Mouse (Mus musculus) frontal cortex, adult (tissue): ENCODE measurements around the gene Fam216a.
"Not testable (repeated sequence)": the region's sequence is repeated elsewhere in the genome, so short reads cannot be mapped to it uniquely, and the experiment has no call there.

Experiments used
- ATAC-seq: cut with Nextera tagmentation; 2 replicates; pipeline ENCODE4 v1.9.2; 2017; ENCODE audit warnings: mild to moderate bottlenecking, moderate library complexity, mixed read lengths; ENCODE audit not compliant: low TSS enrichment

Fam216a gene

DNA sequence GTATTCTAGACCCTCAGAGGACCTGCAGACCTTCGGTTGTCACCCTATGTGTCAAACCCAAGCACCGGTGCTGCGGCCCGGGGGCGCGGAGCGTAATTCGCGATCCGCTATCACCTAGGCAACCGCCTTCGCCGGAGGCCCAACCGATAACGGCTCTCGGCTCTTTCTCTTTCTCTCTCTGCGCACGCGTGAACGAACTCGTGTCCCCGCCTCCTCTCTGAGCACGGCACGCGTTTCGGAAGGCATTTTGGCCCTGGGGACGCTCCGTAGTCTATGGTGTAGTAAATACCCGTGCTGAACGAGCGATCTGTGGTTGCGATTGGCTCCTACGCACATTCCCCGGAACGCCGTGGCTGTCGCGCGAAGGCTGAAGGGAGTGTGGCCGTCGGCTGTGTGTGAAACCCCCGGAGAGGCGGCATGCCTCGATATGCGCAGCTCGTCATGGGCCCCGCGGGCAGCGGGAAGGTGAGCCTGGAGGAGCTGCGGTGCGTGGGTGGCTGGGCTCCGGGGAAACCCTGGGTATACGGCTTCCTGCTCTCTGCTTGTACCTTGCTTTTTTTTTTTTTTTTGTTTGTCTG, at the start of gene Fam216a:
TSS of gene Fam216a (minus strand) at position 173 of the 578 bp plus-strand sequence.
- ATAC-seq = peak; percentile 93

DNA sequence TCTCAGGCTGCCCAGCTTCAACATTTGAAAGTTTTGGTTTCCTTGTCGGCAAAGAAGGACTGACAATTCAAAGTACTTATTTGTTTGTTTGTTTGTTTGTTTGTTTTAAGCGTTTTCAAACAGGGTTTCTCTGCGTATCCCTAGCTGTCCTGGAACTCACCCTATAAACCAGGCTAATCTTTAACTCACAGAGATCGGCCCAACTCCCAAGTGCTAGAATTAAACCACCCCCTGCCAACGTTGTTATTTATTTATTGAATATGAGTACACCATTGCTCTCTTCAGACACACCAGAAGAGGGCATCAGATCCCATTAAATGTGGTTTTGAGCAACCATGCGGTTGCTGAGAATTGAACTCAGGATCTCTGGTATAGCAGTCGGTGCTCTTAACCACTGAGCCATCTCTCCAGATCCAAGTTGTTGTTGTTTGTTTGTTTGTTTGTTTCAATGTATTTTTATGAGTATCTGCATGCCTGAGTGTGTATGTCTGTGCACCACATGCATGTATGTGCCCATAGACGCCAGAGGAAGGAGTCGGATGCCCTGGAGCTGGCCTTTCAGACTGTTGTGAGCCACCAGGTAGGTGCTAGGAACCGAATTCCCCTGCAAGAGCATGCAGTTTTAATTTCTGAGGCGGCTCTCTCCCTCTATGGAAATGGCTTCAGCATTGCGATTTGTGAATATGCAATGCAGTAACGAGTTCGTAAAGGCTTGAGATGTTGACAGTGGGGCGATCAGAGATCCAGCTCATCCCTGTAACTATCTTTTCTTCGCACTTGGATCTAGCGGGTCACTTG, 49.3 kb upstream of the Fam216a start, which contains the start of gene Anapc7:
TSS of gene Anapc7 (plus strand) at position 423 of the 798 bp plus-strand sequence.
- peak; percentile 41 for ATAC-seq

DNA sequence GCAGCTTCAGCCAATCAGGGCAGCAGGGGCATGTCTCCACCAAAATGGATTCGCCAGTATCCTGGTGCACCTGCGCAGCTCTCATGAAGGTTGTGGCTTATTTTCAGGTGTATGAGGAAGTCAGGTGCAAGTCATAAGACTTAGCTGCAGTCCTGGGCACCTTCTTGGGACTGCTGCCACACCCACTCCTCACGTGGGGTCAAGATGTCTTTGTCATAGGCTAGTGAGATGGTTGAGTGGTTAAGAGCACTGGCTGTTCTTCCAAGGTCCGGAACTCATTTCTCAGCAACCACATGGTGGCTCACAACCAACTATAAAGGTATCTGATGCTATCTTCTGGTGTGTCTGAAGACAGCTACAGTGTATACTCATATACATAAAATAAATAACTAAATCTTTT, 48.5 kb upstream of the Fam216a start:
- not testable (repeated sequence) for ATAC-seq

DNA sequence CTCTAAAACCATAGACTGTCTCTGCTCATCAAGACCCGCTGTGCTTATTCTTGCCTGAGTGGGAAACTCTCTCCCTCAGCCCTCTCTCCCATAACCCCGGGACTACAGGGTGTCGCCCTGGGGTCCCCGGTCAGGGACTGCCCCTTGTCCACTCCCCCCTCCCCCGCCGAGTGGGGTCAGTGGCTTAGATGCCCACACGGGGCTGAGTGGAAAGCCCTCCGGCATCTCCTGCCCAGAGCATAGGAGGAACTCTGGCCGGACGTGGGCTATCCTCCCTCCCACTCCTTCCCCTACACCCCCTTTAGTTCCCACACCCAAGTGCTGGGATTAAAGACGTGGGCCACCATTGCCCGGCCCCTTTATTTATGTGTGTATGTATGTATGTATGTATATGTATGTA, 43.3 kb upstream of the Fam216a start:
- no peak for ATAC-seq

DNA sequence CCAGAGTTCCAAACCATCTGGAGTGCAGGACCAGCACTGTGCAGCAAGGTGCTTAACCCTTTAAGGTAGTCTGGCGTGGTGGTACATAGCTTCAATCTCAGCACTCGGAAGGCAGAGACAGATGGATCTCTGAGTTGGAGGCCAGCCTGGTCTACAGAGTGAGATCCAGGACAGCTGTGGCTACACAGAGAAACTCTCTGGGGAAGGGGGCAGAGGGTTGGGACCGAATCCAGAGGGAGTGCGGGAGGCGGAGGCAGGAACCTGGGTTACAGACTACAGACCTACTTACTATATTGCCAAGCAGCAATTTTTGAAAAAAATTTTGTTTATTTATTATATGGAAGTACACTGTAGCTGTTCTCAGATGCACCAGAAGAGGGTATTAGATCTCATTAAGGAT, 42.2 kb upstream of the Fam216a start:
- no peak for ATAC-seq

DNA sequence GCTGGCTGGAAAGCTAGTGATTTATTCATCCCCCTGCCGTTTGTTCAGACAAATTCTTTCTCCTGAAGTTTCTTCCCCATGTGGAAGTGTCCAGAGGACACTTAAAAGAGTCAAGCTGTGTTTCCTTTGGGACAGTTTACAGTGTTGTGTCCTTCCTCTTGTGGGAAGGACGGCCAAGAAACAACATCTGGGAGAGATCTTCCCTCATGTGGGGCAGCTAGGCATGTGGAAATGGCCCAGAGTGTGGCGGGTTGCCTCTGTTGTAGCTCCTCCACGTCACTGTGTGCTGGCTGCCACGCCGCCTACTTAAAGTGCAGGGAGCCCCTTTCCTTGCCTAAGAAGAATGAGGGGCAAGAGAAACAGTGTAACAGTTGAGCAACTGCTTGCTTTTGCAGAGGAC, 40.7 kb upstream of the Fam216a start:
- ATAC-seq = no peak

DNA sequence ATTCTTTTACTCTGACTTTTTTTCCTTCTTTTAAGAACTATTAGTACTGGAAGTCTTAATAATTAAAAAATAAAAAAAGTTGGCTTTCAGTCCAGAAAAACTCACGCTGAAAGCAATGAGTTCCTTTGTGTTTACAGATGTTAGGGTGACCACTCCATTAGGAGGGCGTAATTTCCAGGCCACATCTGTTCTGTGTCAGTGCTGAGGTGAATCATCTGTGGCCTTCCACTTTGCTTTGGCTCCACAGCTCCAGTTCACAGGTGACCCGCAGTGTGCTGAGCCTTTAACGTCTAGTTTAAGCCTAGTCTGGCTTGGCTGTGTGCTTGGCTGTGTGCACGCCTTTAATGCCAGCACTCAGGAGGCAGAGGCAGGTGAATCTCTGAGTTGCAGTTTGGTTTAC, 39.7 kb upstream of the Fam216a start:
- ATAC-seq = no peak

DNA sequence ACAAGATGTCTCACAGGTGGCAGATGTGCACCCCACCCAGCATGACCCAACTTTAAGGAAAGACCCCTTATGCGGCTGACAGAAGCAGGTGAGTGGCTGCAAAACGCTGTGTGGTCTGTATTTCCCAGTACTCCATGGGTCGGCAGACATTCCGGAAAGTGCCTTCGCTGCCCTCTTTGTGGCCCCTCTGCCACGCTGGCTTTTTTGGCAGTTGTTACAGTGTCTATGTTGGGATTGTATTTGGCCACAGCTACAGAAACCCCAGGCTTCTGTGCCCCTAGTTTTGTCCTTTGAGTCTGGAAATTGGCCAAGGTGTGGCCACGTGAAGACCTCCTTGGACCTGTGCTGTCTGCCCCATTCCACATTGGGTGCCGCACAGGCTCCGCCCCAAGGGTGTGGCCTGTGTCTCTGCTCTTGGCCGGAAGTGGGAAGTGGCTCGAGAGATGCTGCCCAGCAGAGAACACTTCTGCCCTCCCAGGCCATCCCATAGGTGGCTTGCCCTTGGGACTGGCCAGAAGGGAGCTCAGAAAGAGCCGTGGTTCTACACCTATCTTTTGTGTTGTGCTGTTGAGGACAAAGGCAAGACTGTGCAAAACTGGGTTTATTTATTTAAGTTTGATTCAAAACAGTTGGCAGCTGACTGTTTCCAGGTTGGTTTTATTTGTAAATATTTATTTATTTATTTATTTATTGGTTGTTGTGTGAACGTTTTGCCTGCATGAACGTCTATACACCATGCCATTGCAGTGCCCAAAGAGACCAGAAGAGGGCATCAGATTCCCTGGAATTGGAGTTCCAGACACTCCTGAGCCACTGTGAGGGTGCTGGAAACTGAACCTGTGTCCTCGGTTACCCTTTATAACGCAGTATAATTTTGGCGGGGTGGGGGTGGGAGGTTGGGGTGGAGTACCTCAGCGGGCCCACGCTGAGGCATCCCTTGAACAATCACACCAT, 37.8 kb upstream of the Fam216a start:
- ATAC-seq = no peak

DNA sequence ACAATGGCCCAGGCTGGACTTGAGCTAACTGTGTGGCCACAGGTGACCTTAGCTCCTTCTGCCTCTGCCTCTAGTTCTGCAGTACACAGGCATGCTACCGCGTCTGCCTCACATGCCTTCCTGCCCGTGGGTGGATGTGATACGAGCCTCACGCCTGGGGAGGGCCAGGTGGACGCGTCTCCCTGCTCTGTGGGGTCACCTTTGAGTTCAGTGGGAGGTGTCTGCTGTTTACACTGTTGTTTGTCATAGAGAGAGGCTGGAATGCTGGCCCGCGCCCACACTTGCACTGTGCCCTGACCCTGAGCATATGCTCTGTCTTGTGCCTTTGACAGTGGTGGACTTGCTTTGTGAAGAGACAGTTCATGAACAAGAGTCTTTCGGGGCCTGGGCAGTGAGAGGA, 33.4 kb upstream of the Fam216a start:
- no peak for ATAC-seq

DNA sequence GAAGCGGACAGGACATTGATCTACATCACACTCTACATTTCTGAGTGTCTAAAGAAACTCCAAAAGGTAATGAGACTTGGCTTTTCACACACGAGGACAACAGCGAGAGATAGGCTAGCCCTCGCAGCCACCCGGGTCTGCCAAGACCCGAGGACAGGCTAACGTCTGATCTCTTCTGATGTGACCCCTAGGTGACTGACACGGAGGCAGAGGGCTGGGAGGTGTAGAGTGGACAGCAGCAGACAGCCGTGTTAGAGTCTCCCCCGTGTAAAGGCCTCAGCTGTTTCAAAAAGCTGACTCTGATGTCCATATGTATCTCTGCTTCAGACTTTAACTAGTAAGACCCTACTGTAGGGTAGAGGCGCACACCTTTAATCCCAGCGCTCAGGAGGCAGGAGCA, 31.2 kb upstream of the Fam216a start:
- ATAC-seq = no peak

DNA sequence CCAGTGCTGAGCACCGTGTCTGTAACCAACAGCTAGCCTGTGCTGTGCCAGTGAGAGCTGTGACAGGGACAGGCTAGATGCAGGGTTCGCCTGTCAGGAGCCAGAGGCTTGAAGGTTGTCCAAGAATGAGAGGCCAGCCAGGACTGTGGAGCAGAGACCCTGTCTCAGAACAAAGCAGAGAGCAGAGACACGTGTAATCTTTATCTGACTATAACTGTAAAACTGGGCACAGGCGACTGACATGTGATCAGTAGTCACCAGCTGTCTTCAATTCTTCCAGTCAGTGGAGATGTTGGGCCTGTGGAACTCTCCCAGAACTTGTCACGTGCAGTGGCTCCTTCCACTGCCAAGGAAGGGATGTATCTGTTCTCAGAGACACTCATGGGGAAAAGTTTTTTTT, 30.6 kb upstream of the Fam216a start:
- ATAC-seq = peak; percentile 45

DNA sequence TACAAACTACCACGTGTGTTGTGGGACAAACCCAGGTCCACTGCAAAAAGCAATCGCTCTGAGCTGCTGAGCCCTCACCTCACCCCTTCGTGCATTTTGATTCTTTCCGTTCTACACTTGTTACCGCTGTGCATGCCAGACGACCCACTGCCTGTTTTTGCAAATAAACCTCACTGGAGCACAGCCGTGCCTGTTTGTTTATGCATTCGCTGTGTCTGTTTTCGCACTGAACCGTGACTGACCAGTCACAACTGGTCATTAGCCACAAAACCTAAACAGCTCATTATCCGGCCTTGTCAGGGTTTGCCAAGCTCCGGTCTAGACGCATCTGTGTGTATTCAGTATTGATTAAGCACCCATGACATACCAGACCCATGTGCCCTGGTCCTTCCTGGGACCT, 30.0 kb upstream of the Fam216a start:
- ATAC-seq = no peak

DNA sequence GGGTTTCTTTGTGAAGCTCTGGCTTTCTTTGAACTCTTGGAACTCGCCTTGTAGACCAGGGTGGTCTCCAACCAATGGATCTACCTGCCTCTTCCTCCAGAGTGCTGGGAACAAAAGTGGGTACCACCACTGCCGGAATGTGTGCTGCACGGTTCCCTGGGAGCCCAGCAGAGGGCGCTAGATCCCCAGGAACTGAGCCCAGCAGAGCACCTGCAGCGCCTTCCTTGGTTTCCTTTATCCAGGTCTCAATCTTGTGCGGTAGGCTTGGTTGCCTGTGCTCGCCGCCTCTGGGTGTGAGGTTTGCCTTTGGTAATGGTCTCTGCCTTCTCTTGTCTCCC, 29.1 kb upstream of the Fam216a start:
- ATAC-seq = peak; percentile 44

DNA sequence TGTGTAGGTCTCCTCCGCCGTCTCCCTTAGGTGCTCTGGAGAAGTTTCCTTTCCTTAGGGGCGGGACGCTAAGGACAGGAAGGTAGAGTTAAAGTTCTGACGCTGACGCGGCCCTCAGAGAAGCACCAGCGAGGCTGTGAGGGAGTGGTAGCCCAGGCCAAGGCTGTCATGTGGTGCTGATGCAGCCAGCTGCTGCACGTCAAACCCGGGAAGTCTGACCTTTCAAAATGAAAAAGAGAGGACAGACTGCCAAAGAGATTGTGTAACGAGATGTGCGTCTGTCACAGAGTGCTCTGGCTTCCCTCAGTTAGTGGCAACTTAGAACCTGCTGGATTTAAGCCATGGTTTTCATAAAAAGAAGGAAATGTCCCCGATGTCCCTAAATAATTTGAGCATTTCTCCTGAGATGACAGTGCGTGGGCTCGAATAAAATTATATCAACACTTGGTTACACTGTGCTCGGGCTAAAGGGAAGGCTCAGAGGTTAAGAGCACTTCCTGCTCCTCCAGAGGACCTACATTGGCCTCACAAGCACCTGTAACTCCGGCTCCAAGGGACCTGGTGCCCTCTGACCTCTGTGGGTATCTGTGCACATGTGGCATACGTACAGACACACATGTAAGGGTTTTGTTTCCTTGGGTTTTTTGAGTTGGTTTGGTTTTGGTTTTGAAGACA, 28.6 kb upstream of the Fam216a start:
- peak; percentile 48 for ATAC-seq

DNA sequence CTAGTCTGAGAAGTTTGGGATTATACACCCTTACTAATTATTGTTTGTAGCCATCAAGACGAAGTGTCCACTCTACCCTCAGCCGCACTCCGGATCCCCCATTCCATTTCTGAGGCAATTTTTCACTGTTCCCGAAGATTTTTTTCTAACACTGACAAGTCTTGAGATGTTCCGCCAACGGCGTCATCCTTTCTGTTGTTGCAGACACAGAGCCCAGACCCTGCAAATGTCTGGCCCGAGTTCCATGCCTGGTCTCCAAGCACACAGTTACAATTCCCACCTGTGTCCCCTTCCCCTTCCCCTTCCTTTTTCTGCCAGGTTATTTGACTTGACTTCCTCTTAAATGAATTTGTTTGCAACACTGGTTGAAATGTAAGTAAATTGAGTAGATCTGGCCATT, 27.7 kb upstream of the Fam216a start:
- ATAC-seq = no peak

DNA sequence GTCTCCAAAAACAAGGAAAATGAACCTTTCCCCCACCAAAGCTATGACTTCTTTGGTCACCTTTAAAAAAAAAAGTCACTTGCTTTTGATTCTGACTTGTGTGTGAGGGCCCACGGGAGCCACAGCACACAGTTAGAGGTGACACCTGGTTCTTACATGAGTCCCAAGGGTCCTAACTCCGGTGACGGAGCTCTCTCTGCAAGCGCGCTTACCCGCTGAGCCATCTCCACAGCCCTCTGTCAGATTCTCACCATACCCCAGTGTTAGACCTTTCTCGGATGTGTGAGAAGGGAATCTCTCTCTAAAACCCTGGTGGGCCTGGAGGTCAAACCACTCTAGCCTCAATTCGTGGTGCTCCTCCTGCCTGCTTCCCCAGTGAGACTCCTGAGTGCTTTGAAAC, 25.3 kb upstream of the Fam216a start:
- ATAC-seq = no peak

DNA sequence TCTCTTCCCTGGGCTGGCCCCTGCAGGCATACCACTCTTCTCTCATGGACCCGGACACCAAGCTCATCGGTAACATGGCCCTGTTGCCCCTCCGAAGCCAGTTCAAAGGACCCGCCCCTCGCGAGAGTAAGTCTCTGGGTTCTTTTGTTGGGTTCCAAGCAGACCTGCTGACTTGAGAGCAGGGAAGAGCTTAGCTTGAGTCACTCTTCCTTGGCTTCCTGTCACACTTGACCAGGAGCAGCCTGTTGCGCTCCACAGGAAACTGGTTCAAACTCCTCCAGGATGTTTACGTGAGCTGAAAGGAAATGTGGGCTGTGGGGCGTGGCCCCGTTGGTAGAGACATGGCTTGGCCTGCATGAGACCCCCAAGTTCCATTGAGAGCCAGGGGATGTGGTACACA, 24.6 kb upstream of the Fam216a start:
- ATAC-seq = no peak

DNA sequence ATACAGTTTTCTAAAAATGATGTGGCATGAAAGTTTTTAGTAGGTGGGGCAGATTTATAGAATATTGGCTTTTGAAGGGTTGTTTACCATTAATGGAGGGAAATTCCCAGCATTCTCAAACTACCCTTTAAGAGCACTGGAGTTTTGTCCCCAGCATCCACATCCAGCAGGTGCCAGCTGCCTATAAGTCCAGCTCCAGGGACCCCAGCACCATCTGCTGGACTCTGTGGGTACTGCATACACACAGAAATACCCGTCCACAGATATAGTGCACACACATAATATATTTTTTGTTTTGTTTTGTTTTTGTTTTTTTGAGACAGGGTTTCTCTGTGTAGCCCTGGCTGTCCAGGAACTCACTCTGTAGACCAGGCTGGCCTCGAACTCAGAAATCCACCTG, 21.7 kb upstream of the Fam216a start:
- ATAC-seq = no peak

DNA sequence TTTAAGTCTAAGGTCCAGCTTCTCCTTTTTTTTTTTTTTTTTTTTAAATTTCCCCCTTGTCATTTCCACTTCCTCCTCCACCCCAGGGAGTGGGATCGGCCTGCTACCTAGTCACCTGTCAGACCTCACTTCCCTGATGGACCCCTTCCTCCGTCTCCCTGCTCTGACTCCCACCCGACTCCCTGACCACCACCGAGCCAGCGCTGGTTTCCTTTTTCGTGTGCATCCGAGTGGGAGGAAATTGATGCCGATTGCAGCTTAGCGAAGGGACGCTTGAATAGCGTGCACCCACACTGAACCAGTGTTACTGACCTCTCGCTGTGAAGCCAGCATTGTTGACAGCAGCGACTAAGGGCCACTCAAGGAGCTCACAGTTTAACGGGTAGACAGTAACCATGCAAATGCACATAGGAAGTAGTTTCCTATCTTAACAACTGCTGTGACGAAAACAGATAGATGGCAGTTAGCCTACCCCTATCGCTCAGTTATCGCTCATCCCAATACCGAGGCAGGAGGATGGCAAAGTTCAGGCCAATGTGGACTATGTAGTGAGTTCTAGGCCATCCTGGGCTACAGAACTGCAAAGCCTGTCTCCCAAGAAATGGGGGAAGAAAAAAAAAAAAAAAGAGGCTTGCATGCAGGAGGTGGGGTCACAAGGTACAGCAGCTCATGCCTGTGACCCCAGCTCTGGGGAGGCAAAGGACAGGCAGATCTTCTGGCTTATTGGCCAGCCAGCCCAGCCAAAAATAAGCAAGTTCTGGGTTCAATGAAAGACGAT, 20.3 kb upstream of the Fam216a start:
- ATAC-seq = peak; percentile 43; the same call in 1 of the 2 replicates

DNA sequence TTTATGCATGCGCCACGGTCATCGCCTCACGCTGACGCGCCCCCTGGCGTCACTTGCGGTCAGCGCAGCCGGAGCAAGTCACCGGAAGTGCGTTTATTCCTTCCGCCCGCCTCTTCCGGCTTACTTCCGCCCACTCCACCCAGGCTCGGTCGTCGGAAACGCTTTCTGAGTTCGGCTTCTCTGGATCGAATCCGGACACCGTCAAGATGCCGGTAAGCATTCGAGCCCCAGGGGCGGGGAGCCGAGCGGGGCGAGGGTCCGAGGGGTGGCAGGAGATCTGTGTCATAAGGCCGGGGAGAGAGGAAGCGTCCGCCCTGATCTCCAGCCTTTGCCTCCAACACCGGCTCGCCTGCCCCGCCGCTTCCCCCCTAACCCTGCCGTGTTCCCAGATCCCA, 19.6 kb upstream of the Fam216a start, which contains the start of gene Arpc3:
TSS of gene Arpc3 (plus strand) at position 93 of the 395 bp plus-strand sequence.
- ATAC-seq = peak; percentile 86

DNA sequence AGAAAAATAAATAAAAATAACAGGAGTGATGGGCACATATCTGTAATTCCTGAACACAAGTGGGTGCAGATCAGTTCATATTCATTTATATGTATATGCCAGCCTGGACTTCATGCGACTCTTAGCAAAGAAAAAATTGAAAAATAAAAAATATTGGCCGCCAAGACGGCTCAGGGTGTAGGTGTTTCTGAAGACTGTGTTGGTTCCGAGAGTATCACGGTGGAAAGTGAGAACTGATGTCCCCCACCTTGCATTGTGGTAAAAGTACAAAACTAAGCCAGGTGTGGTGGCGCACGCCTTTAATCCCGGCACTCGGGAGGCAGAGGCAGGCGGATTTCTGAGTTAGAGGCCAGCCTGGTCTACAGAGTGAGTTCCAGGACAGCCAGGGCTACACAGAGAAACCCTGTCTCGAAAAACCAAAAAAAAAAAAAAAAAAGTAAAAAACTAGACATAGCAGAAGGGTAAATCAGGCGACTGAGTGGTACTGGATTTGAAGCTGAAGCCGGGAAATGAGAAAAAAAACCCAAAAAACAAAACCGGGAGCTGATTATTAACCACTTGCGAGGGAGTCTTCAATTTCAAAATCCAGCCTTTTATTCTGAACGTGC, 19.1 kb upstream of the Fam216a start:
- ATAC-seq = no peak
